Mouse (Mus musculus) heart, embryonic 12.5 days (tissue): Measurements from ENCODE around the gene Plcl2. TPM values are rescaled to one million over a fixed set of nuclear protein-coding genes. Genes with fewer than 3 reads are reported as not detected.
"Not testable (repeated sequence)": the region's sequence is repeated elsewhere in the genome, so short reads cannot be mapped to it uniquely, and the experiment has no call there.

Experiments used
- ATAC-seq: fragments of 200-750 bp; cut with Nextera tagmentation; 2 replicates; pipeline ENCODE4 v1.8.0; 2017; ENCODE audit warnings: moderate TSS enrichment, moderate library complexity; ENCODE audit not compliant: insufficient number of reproducible peaks, low FRiP score
- H3K27ac ChIP-seq: fragments of 300-500 bp; sonication (generic); 2 replicates; pipeline ENCODE4 v1.5.1; 2016; ENCODE audit warnings: mild to moderate bottlenecking, moderate library complexity; ENCODE audit not compliant: poor library complexity, severe bottlenecking
- H3K27me3 ChIP-seq: fragments of 300-500 bp; sonication (generic); replicated peaks from 2 replicates; pipeline ENCODE4 v1.6.1; 2016; ENCODE audit warnings: mild to moderate bottlenecking, moderate library complexity
- H3K36me3 ChIP-seq: fragments of 300-500 bp; sonication (generic); 2 replicates; pipeline ENCODE4 v1.6.1; 2016; ENCODE audit warnings: mild to moderate bottlenecking, moderate library complexity
- H3K4me1 ChIP-seq: fragments of 300-500 bp; sonication (generic); replicated peaks from 2 replicates; pipeline ENCODE4 v1.6.1; 2016; ENCODE audit warnings: mild to moderate bottlenecking
- H3K4me2 ChIP-seq: fragments of 300-500 bp; sonication (generic); 2 replicates; pipeline ENCODE4 v1.6.1; 2016; ENCODE audit warnings: mild to moderate bottlenecking, moderate library complexity
- H3K4me3 ChIP-seq: fragments of 300-500 bp; sonication (generic); 2 replicates; pipeline ENCODE4 v1.5.1; 2016; ENCODE audit warnings: mild to moderate bottlenecking
- H3K9ac ChIP-seq: fragments of 300-500 bp; sonication (generic); 2 replicates; pipeline ENCODE4 v1.6.1; 2016; ENCODE audit warnings: mild to moderate bottlenecking, moderate library complexity
- H3K9me3 ChIP-seq: fragments of 300-500 bp; sonication (generic); replicated peaks from 2 replicates; pipeline ENCODE4 v1.6.1; 2016; ENCODE audit warnings: mild to moderate bottlenecking, moderate library complexity
- WGBS: fragments of 180-500 bp; shearing (Covaris S2); methylation state at CpG from one replicate; pipeline ENCODE4 v1.1.7; 2016; 5-methylcytosine and 5-hydroxymethylcytosine counted together
- polyA plus RNA-seq: library from polyadenylated mRNA; unstranded; fragments of >200 nt; fragmentation: Nextera tagmentation; extraction: Ambion mirVana; gene quantifications from 2 replicates; pipeline ENCODE4 v1.2.1, GENCODE M21; 2016

Gene Plcl2
- polyA plus RNA-seq, 1 experiment from 2014 or later: 4.6 TPM

DNA sequence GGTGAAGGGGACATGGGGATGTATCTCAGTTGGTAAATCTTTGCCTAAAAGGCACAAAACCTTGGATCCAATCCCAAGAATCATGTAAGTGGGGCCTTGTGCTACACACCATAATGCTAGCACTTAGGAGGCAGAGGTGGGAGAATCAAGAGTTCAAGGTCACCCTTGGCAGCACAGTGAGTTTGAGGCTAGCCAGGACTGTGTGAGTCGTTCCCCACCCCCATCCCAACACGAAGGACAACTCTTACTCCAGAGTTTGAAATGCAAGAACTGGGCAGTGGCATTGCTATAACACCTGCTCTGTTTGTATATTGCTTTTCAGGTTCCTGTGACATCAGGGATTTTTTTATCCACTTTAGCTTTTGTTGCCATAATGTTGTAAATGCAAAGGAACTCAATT is 28.6 kb downstream of the Plcl2 start:
- 66% methylated on average over 2 of the region's 2 CpGs for WGBS
- ATAC-seq: no peak
- H3K36me3 ChIP-seq: 0 out of 2 replicates have a peak, but pooled peaks cover 5% of the 10 kb centered on the region
- H3K4me3 ChIP-seq: no peak overlapping the region
- H3K27ac ChIP-seq: no peak overlapping the region
- H3K4me2 ChIP-seq: no peak overlapping the region
- H3K4me1 ChIP-seq: no peaks in the 10 kb centered on the region
- no peak overlapping the region for H3K9ac ChIP-seq
- no peaks in the 10 kb centered on the region for H3K27me3 ChIP-seq
- peaks cover 6% of the 10 kb centered on the region for H3K9me3 ChIP-seq

DNA sequence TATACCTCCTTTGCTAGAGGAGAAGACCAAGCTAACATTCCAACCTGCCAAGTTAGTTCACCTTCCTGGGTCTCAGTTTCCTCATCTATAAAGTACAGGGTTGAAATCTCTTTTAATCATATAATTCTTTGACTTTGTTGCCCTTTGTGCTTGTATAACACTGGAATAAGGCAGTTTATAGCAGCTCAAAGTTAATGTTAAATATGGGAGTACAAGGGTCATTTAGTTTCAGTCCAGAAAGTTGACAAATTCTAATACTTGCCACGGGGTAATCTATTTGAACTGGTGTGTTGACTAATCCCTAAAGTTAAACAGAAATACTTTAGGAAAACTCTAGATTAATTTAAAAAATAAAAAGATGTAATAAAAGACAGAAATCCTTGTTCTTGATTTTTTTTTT is 35.7 kb downstream of the Plcl2 start:
- ATAC-seq: no peak
- H3K27me3 ChIP-seq: no peaks in the 10 kb centered on the region
- no peak overlapping the region for H3K4me3 ChIP-seq
- no peak overlapping the region for H3K4me2 ChIP-seq
- H3K27ac ChIP-seq: no peak overlapping the region
- H3K9me3 ChIP-seq: peaks cover 4% of the 10 kb centered on the region
- no peak overlapping the region for H3K9ac ChIP-seq
- no peaks in the 10 kb centered on the region for H3K4me1 ChIP-seq
- WGBS: 83% methylated on average over 1 of the region's 1 CpGs
- H3K36me3 ChIP-seq: 0 out of 2 replicates have a peak, but pooled peaks cover 6% of the 10 kb centered on the region

DNA sequence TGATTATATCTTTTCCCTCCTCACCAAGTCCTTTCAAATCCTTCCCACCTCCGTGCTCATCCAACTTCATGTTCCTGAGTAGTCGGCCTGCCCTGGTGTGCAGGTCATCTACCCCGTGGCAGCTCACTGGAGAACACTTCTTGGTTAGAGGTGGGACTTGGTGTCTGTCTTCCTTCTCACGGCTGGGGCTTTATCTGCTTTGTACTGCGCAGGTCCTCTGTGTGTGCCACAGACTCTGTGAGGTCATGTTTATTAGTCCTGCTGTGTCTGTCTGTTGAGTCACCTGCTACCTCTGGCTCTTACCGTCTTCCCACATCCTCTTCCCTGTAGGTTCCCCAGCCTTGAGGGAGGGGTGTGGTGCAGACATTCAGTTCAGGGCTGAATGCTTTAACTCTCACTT is 36.1 kb downstream of the Plcl2 start:
- WGBS: 60% methylated on average over 6 of the region's 6 CpGs
- ATAC-seq: no peak
- Histone ChIP-seq H3K4me2 (no peak overlapping the region), H3K9ac (no peak overlapping the region), H3K4me3 (no peak overlapping the region), H3K9me3 (peaks cover 4% of the 10 kb centered on the region), H3K27me3 (no peaks in the 10 kb centered on the region), H3K27ac (no peak overlapping the region), H3K36me3 (0 out of 2 replicates have a peak, but pooled peaks cover 6% of the 10 kb centered on the region), H3K4me1 (no peaks in the 10 kb centered on the region)

DNA sequence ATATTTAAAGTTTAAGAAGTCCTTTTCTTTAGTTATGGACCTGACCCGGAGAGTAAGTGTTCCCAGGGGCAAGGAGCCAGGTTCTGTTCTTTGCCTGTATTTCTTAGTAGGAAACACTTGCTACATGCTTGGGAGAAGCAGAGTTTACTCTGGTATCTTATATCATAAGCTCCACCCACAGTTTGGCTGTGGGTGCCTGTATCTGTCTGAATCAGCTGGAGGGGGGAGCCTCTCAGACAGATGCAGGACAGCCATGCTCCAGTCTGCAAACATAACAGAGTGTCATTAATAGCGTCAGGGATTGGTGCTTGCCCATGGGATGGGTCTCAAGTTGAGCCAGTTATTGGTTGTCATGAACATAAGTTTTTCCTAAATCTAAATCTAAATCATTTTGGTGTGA is 42.9 kb downstream of the Plcl2 start:
- ATAC-seq: no peak
- H3K27ac ChIP-seq: no peak overlapping the region
- no peak overlapping the region for H3K4me2 ChIP-seq
- no peaks in the 10 kb centered on the region for H3K4me1 ChIP-seq
- H3K27me3 ChIP-seq: no peaks in the 10 kb centered on the region
- H3K9ac ChIP-seq: no peak overlapping the region
- 75% methylated on average over 2 of the region's 2 CpGs for WGBS
- no peak overlapping the region for H3K4me3 ChIP-seq
- H3K36me3 ChIP-seq: no peaks in the 10 kb centered on the region
- H3K9me3 ChIP-seq: no peaks in the 10 kb centered on the region

DNA sequence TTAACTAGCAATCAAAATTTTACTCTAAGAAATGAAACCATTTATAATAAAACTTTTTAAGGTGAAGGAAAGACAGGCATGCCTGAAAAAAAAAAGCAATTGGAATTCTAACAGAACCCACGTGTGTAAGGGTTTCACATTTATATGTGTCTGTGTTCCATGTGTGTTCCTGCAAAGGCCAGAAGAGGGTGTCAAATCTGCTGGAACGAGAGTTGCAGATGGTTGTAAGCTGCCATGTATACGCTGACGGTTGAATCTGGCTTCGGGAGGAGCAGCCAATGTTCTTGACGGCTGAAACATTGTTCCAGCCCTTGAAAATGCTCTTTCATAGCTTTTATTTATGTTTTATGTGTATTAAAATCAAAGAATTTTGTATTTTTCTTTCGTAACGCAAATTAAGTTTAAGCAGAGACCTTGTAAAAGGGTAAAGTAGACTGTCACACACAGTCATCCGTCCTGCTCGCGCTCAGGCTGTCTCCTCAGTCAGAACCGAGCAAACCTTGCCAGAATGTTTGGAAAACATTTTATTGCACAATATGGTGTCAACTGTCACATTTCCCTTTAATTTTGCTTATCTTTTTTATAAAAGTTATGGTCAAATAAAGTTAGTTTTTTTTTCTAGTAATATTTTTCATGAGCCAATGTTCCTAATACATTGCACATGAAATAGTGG is 48.5 kb downstream of the Plcl2 start:
- Histone ChIP-seq H3K4me2 (no peak overlapping the region), H3K4me3 (no peak overlapping the region), H3K9ac (no peak overlapping the region), H3K27ac (no peak overlapping the region), H3K27me3 (no peaks in the 10 kb centered on the region), H3K9me3 (no peaks in the 10 kb centered on the region), H3K36me3 (no peaks in the 10 kb centered on the region), H3K4me1 (peaks cover 14% of the 10 kb centered on the region)
- WGBS: 84% methylated on average over 12 of the region's 12 CpGs
- ATAC-seq: no peak

DNA sequence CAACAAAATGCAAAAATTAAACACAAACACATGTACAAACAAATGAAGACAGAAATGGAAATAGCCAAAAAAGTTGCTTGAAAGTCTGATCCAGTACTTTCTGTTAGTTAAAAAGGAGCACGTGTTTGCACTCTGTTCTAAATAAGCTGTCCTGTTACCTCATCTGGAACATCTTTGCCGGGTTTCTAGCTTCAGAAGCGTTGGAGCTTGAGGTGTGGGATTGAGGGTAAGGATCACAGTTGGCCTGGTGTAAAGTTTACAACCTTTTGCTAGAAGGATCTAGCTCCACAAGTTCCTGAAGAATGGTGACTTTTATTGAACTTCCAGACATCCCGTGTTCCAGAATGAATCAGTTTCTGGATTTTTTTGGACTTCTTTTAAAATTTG is 49.0 kb downstream of the Plcl2 start:
- no peak for ATAC-seq
- H3K9ac ChIP-seq: no peak overlapping the region
- H3K4me3 ChIP-seq: no peak overlapping the region
- no peaks in the 10 kb centered on the region for H3K9me3 ChIP-seq
- H3K4me1 ChIP-seq: peaks cover 14% of the 10 kb centered on the region
- no peak overlapping the region for H3K4me2 ChIP-seq
- WGBS: 84% methylated on average over 4 of the region's 4 CpGs
- no peaks in the 10 kb centered on the region for H3K27me3 ChIP-seq
- H3K27ac ChIP-seq: no peak overlapping the region
- no peaks in the 10 kb centered on the region for H3K36me3 ChIP-seq

DNA sequence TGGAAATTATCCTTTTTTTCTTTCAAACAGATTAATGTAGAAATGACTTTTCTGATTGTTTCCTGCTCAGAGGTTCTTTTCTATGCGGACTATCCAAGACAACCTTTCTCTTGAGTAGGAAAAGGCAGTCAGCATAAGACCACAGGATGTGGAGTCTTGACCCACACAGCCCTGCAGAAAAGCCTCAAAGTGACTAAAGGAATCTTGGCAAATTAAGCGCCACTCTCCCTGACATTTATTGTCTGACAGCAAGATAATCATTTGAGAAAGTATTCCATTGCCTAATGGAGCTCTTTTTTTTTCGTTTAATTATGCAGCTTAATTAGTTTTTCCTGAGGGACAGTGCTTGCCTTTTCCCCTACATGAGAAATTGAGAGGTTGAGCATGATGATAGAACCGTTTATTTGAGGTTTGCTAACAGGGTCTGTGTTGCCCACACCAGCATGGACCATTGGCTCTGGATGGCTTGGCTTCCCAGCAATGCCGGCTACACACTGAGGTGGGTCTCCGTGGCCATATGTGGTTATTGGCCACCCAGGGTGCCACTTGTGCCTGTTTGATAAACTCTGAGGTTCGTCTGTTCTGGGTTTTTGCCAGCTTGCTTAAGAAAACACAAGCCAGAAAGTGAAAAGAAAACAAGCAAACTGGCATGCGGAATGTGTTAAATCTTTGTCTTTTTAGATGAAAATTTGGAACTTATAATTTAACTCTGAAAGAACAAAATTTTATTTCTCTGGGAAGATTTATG is 56.3 kb downstream of the Plcl2 start:
- Histone ChIP-seq H3K9me3 (no peaks in the 10 kb centered on the region), H3K36me3 (no peaks in the 10 kb centered on the region), H3K4me1 (peaks cover 7% of the 10 kb centered on the region), H3K27me3 (no peaks in the 10 kb centered on the region), H3K27ac (no peak overlapping the region), H3K9ac (no peak overlapping the region), H3K4me3 (no peak overlapping the region), H3K4me2 (no peak overlapping the region)
- WGBS: 42% methylated on average over 8 of the region's 8 CpGs
- ATAC-seq: no peak

DNA sequence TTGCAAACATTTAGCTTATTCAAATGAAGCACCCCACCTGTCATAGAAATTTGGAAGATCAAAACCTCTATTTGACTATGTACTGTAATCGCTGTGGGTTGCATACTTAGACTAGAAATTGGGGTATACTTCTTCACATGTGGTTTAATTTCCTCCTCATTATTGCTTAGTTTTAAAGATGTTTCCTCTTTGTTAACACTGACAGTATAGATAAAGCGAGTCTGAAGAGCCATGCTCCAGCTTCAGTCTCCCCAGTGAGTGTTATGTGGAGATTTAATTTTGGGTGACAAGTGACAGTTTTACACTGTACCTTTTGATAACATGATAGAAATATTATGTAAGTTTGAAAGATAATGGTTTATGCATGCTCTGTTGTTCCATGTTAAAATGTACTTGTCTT is 59.6 kb downstream of the Plcl2 start:
- no peak overlapping the region for H3K4me3 ChIP-seq
- H3K9me3 ChIP-seq: no peaks in the 10 kb centered on the region
- H3K4me2 ChIP-seq: no peak overlapping the region
- no peak overlapping the region for H3K9ac ChIP-seq
- no peaks in the 10 kb centered on the region for H3K36me3 ChIP-seq
- H3K27ac ChIP-seq: no peak overlapping the region
- 81% methylated on average over 2 of the region's 2 CpGs for WGBS
- H3K27me3 ChIP-seq: no peaks in the 10 kb centered on the region
- H3K4me1 ChIP-seq: peaks cover 3% of the 10 kb centered on the region; the same call in 1 of the 2 replicates
- ATAC-seq: no peak

DNA sequence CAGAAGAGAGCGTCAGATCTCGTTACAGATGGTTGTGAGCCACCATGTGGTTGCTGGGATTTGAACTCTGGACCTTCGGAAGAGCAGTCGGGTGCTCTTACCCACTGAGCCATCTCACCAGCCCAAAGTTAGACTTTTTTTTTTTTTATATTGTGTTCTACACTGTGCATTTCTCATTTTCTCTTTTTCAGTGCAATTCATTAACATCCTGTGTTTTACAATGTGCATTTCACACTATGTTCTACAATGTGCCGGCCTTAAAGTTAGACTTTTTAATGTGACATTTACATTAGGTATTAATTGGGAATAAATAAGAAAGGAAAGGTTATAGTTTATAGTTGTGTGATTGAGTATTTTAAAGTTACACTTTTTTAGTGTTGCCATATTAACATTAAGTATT is 61.0 kb downstream of the Plcl2 start:
- not testable (repeated sequence) for H3K27me3 ChIP-seq, H3K9me3 ChIP-seq, H3K9ac ChIP-seq, ATAC-seq, H3K4me3 ChIP-seq, H3K36me3 ChIP-seq, H3K4me1 ChIP-seq, H3K27ac ChIP-seq, H3K4me2 ChIP-seq
- WGBS: 94% methylated on average over 5 of the region's 5 CpGs

DNA sequence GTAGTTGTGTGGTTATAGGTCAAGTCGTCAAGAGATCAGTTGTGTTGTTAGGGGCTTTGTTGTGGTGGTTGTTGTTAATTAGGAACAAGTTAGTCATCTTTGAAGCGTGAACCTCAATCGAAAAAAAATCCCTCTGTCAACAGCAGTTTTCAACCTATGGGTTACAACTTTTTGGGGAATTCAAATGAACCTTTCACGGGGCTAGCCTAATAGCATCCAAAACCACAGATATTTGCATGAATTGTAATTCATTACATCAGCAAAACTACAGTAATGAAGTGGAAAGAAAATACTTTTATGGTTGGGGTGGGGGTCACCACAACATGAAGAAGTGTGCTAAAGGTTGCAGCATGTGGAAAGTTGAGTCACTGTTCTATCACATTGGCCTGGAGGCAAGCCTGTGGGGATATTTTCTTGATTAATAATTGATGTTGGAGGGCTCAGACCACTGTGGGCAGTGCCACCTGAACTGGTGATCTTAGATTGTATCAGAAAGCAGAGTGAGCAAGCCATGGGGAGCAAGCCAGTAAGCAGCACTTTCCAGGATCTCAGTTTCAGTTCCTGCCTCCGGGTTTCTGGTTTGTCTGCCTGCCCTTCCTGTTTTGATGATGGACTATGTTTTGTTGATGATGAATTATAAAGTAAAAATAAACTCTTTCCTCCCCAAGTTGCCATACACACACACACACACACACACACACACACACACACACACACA is 61.6 kb downstream of the Plcl2 start:
- Histone ChIP-seq H3K4me3 (no peak overlapping the region), H3K4me2 (no peak overlapping the region), H3K4me1 (0 out of 2 replicates have a peak, but pooled peaks cover 3% of the 10 kb centered on the region), H3K9ac (no peak overlapping the region), H3K27ac (no peak overlapping the region), H3K36me3 (no peaks in the 10 kb centered on the region), H3K9me3 (no peaks in the 10 kb centered on the region), H3K27me3 (no peaks in the 10 kb centered on the region)
- ATAC-seq: no peak
- WGBS: 73% methylated on average over 5 of the region's 5 CpGs

DNA sequence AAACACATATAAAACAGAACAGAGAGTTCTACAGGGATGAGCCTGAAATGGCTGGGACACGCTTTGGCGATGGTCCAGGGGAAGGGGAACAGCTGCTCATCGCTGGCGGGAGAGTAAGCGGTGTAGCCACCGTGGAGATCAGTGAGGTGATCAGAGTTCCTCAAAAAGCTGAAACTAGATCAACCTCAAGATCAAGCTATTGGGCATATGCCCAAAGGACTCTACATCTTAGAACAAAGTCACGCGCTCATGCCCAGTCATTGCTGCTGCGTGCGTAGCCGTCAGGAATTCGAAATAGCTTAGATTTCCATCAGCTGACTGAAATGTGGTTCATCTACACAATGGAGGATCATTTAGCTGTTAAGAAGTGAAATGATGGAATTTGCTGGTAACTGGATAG is 65.0 kb downstream of the Plcl2 start:
- no peaks in the 10 kb centered on the region for H3K36me3 ChIP-seq
- no peak overlapping the region for H3K4me3 ChIP-seq
- H3K27me3 ChIP-seq: no peaks in the 10 kb centered on the region
- no peaks in the 10 kb centered on the region for H3K9me3 ChIP-seq
- H3K4me1 ChIP-seq: 0 out of 2 replicates have a peak, but pooled peaks cover 7% of the 10 kb centered on the region
- H3K9ac ChIP-seq: no peak overlapping the region
- WGBS: 91% methylated on average over 12 of the region's 12 CpGs
- no peak overlapping the region for H3K27ac ChIP-seq
- no peak overlapping the region for H3K4me2 ChIP-seq
- no peak for ATAC-seq
